9 mouse cellular contexts compared by ENCODE assay signal in genomic region chr17:13043846-13044673, GRCm38 (mm10). TPM values are rescaled to one million over a fixed set of nuclear protein-coding genes. Genes with fewer than 3 reads are reported as not detected.
DNase-seq lines count a peak whose midpoint lies in the region; ATAC-seq lines count a peak whose summit lies in the region.
"Not testable (repeated sequence)": the region's sequence is repeated elsewhere in the genome, so short reads cannot be mapped to it uniquely, and the experiment has no call there.
"Had no signal": no experiment of that assay in that cellular context is flagged by ENCODE, and none has a peak within 500 bp of the region (broad histone marks: within the 10 kb centered on the region; RNA-seq: fewer than 3 reads in every experiment).

No protein-coding gene starts in this region.

- H3K36me3 ChIP-seq in heart, embryonic 12.5 days; kidney, embryonic 15.5 days; limb, embryonic 11.5 days (ENCODE audit: control insufficient read depth, insufficient read depth, low read length); midbrain, embryonic 13.5 days: not testable (repeated sequence)

- not testable (repeated sequence) for H3K9me3 ChIP-seq in heart, embryonic 12.5 days (replicated peaks); kidney, embryonic 15.5 days (replicated peaks); limb, embryonic 11.5 days (ENCODE audit: control insufficient read depth, low read length); midbrain, embryonic 13.5 days

- not testable (repeated sequence) for H3K27ac ChIP-seq in heart, embryonic 12.5 days (ENCODE audit: poor library complexity, severe bottlenecking); kidney, embryonic 15.5 days; limb, embryonic 11.5 days (replicated peaks; ENCODE audit: low read depth, low read length); midbrain, embryonic 13.5 days

- H3K9ac ChIP-seq in heart, embryonic 12.5 days; kidney, embryonic 15.5 days; limb, embryonic 11.5 days (ENCODE audit: low read length); midbrain, embryonic 13.5 days (replicated peaks): not testable (repeated sequence)

- H3K4me3 ChIP-seq in heart, embryonic 12.5 days; kidney, embryonic 15.5 days (replicated peaks); limb, embryonic 11.5 days (ENCODE audit: low read depth, low read length); midbrain, embryonic 13.5 days (replicated peaks): not testable (repeated sequence)

- WGBS in heart, embryonic 12.5 days, result 25% methylated on average over 4 of the region's 4 CpGs
- WGBS in kidney, embryonic 15.5 days, result 13% methylated on average over 4 of the region's 4 CpGs
- 4% methylated on average over 3 of the region's 4 CpGs for WGBS in limb, embryonic 11.5 days
- 6% methylated on average over 4 of the region's 4 CpGs for WGBS in midbrain, embryonic 13.5 days

- H3K4me1 ChIP-seq in heart, embryonic 12.5 days (replicated peaks); kidney, embryonic 15.5 days; limb, embryonic 11.5 days (ENCODE audit: control insufficient read depth, insufficient read depth, low read length); midbrain, embryonic 13.5 days (replicated peaks): not testable (repeated sequence)

- peak; percentile 60 for ATAC-seq in CD4-positive, CD25-positive, alpha-beta regulatory T cell, adult 4 months
- ATAC-seq in erythroblast, adult 5-6 weeks (replicated peaks; ENCODE audit: low FRiP score, poor library complexity, severe bottlenecking), result peak; percentile 64; the same call in 1 of the 2 replicates
- peak; percentile 48; the same call in 1 of the 2 replicates for ATAC-seq in heart, embryonic 12.5 days (ENCODE audit: insufficient number of reproducible peaks, low FRiP score)
- ATAC-seq in kidney, embryonic 15.5 days (replicated peaks; ENCODE audit: low FRiP score), result peak; percentile 83
- peak; percentile 84 for ATAC-seq in limb, embryonic 11.5 days (ENCODE audit: insufficient number of reproducible peaks, low FRiP score, low TSS enrichment, low read depth)
- ATAC-seq in midbrain, embryonic 13.5 days, result peak; percentile 94

- peak; percentile 39 for DNase-seq in brain, embryonic 18.5 days (ENCODE audit: low read depth, low spot score)
- peak; percentile 52 for DNase-seq in limb, embryonic 11.5 days (ENCODE audit: low spot score)
- peak; percentile 37 for DNase-seq in skeletal muscle tissue, adult 2 months (ENCODE audit: low read depth, low spot score)

- not testable (repeated sequence) for H3K4me2 ChIP-seq in heart, embryonic 12.5 days; kidney, embryonic 15.5 days; limb, embryonic 11.5 days (ENCODE audit: low read depth, severe bottlenecking); midbrain, embryonic 13.5 days (replicated peaks)

- not testable (repeated sequence) for H3K27me3 ChIP-seq in heart, embryonic 12.5 days (replicated peaks); kidney, embryonic 15.5 days; limb, embryonic 11.5 days (ENCODE audit: control insufficient read depth, insufficient read depth, low read length); midbrain, embryonic 13.5 days

RNA-seq across cellular contexts. Expression of gene Gpr31b, which starts 8.0 kb away (rescaled TPM):
- polyA plus RNA-seq in CD4-positive, CD25-positive, alpha-beta regulatory T cell, adult 4 months (2017; shearing (Covaris generic)), result not detected
- total RNA-seq in erythroblast, adult 5-6 weeks (2015; ENCODE audit: low replicate concordance), result 1.0 TPM in 1 of 2 replicates, not detected in the other
- not detected in 2 replicates for total RNA-seq in erythroblast, adult 5-6 weeks (2017; ENCODE audit: low replicate concordance)
- 0.14 TPM in 1 of 2 replicates, not detected in the other for polyA plus RNA-seq in heart, embryonic 12.5 days (2016; fragmentation: Nextera tagmentation; extraction: Ambion mirVana)
- polyA plus RNA-seq in kidney, embryonic 15.5 days (2015; fragmentation: Nextera tagmentation; extraction: Ambion mirVana), result 0.13 TPM in 1 of 2 replicates, not detected in the other
- not detected in 2 replicates for polyA plus RNA-seq in limb, embryonic 11.5 days (2014; fragmentation: Nextera tagmentation; extraction: Ambion mirVana)
- not detected in 2 replicates for polyA plus RNA-seq in midbrain, embryonic 13.5 days (2015; fragmentation: Nextera tagmentation; extraction: Ambion mirVana)

RNA-seq across cellular contexts. Expression of gene Tcp10b, which starts 16.8 kb away (rescaled TPM):
- not detected for polyA plus RNA-seq in CD4-positive, CD25-positive, alpha-beta regulatory T cell, adult 4 months (2017; shearing (Covaris generic))
- total RNA-seq in erythroblast, adult 5-6 weeks (2015; ENCODE audit: low replicate concordance), result not detected in 2 replicates
- total RNA-seq in erythroblast, adult 5-6 weeks (2017; ENCODE audit: low replicate concordance), result 0.14 and 1.6 TPM in 2 replicates
- 0.15 TPM in 1 of 2 replicates, not detected in the other for polyA plus RNA-seq in heart, embryonic 12.5 days (2016; fragmentation: Nextera tagmentation; extraction: Ambion mirVana)
- polyA plus RNA-seq in kidney, embryonic 15.5 days (2015; fragmentation: Nextera tagmentation; extraction: Ambion mirVana), result 0.14 TPM in 1 of 2 replicates, not detected in the other
- polyA plus RNA-seq in limb, embryonic 11.5 days (2014; fragmentation: Nextera tagmentation; extraction: Ambion mirVana), result not detected in 2 replicates
- 0.13 TPM in 1 of 2 replicates, not detected in the other for polyA plus RNA-seq in midbrain, embryonic 13.5 days (2015; fragmentation: Nextera tagmentation; extraction: Ambion mirVana)
- polyA plus RNA-seq: spleen, adult 2 months had no signal

RNA-seq across cellular contexts. Expression of gene Sod2, which starts 37.4 kb away (rescaled TPM):
- polyA plus RNA-seq in CD4-positive, CD25-positive, alpha-beta regulatory T cell, adult 4 months (2017; shearing (Covaris generic)), result 10 to 100 TPM; 50.5 to 67.6 TPM
- total RNA-seq in erythroblast, adult 5-6 weeks (2015; ENCODE audit: low replicate concordance), result 22.2 and 45.7 TPM in 2 replicates
- total RNA-seq in erythroblast, adult 5-6 weeks (2017; ENCODE audit: low replicate concordance), result 8.3 and 21.9 TPM in 2 replicates
- 319 and 325 TPM in 2 replicates for polyA plus RNA-seq in heart, embryonic 12.5 days (2016; fragmentation: Nextera tagmentation; extraction: Ambion mirVana)
- 140 and 141 TPM in 2 replicates for polyA plus RNA-seq in kidney, embryonic 15.5 days (2015; fragmentation: Nextera tagmentation; extraction: Ambion mirVana)
- polyA plus RNA-seq in limb, embryonic 11.5 days (2014; fragmentation: Nextera tagmentation; extraction: Ambion mirVana), result 101 and 106 TPM in 2 replicates
- polyA plus RNA-seq in midbrain, embryonic 13.5 days (2015; fragmentation: Nextera tagmentation; extraction: Ambion mirVana), result 105 and 112 TPM in 2 replicates

RNA-seq across cellular contexts. Expression of gene Wtap, which starts 50.1 kb away (rescaled TPM):
- polyA plus RNA-seq in CD4-positive, CD25-positive, alpha-beta regulatory T cell, adult 4 months (2017; shearing (Covaris generic)), result 100 to 1,000 TPM in 1 of 2 experiments, 10 to 100 TPM in 1; 97.3 to 149 TPM
- 36.1 and 36.2 TPM in 2 replicates for total RNA-seq in erythroblast, adult 5-6 weeks (2015; ENCODE audit: low replicate concordance)
- total RNA-seq in erythroblast, adult 5-6 weeks (2017; ENCODE audit: low replicate concordance), result 37.9 and 68.2 TPM in 2 replicates
- polyA plus RNA-seq in heart, embryonic 12.5 days (2016; fragmentation: Nextera tagmentation; extraction: Ambion mirVana), result 71.4 and 74.4 TPM in 2 replicates
- 134 and 139 TPM in 2 replicates for polyA plus RNA-seq in kidney, embryonic 15.5 days (2015; fragmentation: Nextera tagmentation; extraction: Ambion mirVana)
- 155 and 160 TPM in 2 replicates for polyA plus RNA-seq in limb, embryonic 11.5 days (2014; fragmentation: Nextera tagmentation; extraction: Ambion mirVana)
- polyA plus RNA-seq in midbrain, embryonic 13.5 days (2015; fragmentation: Nextera tagmentation; extraction: Ambion mirVana), result 149 and 160 TPM in 2 replicates
